Mouse (Mus musculus): ENCODE measurements around the gene Prdx2.

Prdx2 gene

DNA sequence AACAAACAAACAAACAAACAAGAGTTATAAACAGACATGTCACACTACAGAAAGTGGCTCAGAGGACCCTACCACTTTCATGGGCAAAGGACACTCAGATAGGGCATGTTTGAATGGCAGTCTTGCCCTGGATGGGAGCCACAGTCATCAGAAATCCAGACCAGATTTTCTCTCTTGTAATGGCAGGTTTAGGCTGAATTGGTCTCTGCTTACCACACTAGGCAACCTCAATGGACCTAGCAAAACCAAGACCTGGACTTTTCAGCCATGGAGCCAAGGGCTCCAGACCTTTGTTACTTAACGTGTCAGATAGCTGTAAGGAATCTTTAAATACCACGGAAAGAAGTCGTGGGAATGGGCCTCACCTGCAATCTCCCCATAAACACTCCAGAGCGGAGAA lies 25.7 kb upstream of the Prdx2 start:
- DNase-seq (ENCODE audit: low read depth, low spot score), result no peak
- H3K27me3 ChIP-seq (ENCODE audit: control insufficient read depth, insufficient read depth, low read length, poor library complexity, severe bottlenecking), result no peaks in the 10 kb centered on the region
- H3K36me3 ChIP-seq (ENCODE audit: control insufficient read depth, insufficient read depth, low read length, poor library complexity, severe bottlenecking), result no peaks in the 10 kb centered on the region

GRCm38 (mm10) chr8:84944478-84945160 lies 24.8 kb upstream of the Prdx2 start:
- H3K27me3 ChIP-seq (ENCODE audit: control insufficient read depth, insufficient read depth, low read length, poor library complexity, severe bottlenecking), result no peaks in the 10 kb centered on the region
- DNase-seq (ENCODE audit: low read depth, low spot score), result peak; percentile 50
- H3K36me3 ChIP-seq (ENCODE audit: control insufficient read depth, insufficient read depth, low read length, poor library complexity, severe bottlenecking), result no peaks in the 10 kb centered on the region

DNA sequence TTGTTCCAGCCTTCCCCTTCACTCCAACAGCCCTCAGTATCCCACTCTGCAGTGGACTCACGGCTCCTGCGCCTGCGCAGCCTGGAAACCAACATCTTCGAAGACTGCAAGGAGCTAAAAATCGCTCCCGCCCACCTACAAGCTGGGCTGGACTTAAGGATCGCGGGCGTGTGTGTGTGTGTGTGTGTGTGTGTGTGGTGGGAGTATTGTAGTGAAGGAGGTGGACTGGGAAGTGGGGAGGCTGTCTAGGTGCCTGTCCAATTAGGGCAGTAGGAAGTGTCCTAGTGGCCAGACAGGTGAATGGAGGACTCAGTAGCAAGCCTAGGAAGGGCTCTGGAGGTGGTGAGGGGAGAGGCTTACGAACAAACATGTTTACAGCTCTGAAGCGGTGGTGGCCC lies 24.2 kb upstream of the Prdx2 start:
- DNase-seq (ENCODE audit: low read depth, low spot score), result no peak
- Histone ChIP-seq H3K36me3 (ENCODE audit: control insufficient read depth, insufficient read depth, low read length, poor library complexity, severe bottlenecking) (no peaks in the 10 kb centered on the region), H3K27me3 (ENCODE audit: control insufficient read depth, insufficient read depth, low read length, poor library complexity, severe bottlenecking) (no peaks in the 10 kb centered on the region)

DNA sequence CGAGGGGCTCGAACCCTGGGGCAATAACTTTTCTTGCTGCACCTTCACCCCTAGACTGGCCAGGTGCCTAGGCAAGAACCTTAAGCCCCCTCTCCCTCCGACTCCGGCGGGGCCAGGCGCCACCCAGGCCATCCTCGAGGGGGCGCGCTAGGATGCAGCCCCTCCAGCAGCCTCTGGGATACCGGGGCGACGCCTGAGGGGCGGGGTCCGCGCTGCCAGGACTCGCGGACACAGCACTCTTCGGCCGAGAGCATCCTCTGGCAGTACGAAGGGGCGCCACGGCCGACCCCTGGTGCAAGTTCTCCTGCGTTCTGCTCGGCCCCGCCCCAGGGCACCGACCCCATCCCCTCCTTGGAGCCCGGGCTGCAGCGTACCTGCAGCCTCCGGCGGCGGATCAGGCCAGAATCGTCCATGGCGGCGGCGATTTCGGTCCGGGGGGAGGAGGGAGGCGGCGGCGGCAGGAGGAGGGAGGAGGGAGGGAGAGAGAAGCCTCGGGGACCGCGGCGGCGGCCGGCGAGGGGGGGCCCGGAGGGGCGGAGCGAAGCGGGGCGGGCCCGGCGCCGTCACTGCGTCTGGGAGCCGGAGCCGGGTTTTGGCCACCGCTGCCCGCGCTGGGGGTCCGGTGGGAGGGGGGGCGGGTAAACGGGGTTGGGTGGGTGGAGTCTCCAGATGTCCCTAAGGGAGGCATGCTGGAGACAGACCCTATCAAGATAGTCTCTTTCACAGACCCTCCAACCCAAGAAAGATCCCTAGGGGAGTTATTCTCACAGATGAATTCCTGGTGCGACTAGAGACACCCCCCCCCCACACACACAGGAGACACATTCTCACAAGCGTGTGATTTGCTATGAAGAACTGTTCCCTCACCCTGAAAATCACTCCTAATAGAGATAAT lies 23.5 kb upstream of the Prdx2 start:
- H3K27me3 ChIP-seq (ENCODE audit: control insufficient read depth, insufficient read depth, low read length, poor library complexity, severe bottlenecking), result no peaks in the 10 kb centered on the region
- no peaks in the 10 kb centered on the region for H3K36me3 ChIP-seq (ENCODE audit: control insufficient read depth, insufficient read depth, low read length, poor library complexity, severe bottlenecking)
- no peak for DNase-seq (ENCODE audit: low read depth, low spot score)

DNA sequence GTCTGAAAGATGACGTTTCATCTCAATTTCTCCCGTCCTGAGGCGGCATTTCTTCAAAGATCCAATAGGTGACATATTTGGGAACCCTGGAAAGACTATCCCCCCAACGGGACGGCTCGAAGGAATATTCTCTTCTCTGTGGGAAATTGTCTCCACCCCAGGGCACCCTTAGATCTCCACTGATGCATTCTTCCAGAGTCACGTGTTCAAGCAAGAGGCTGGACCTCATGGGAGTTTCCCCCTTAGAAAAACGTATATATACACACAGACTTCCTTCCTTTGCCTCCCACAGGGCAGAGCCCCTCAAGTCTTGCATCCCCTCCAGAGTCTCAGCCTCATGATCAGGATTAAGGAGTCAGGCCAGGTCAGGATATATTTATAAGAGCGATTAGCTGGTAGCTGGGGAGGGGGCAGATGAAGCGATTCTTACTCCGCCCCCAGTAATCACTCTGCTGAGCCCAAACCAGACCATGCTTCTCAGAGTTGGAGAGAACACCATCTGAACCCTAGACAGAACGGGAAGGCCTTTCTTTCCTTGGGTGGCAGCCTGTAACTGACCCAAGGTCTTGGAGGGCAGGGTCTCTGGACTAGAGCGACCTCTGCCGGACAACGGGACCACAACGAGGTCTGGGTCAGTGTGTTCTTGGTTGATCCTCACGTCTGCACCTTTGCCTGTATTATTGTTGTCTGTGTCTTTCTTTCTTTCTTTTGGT lies 22.7 kb upstream of the Prdx2 start, which contains the start of gene Rtbdn:
Rtbdn (plus strand) TSS at position 464 of the 713 bp plus-strand sequence.
- DNase-seq (ENCODE audit: low read depth, low spot score), result no peak
- Histone ChIP-seq H3K36me3 (ENCODE audit: control insufficient read depth, insufficient read depth, low read length, poor library complexity, severe bottlenecking) (no peaks in the 10 kb centered on the region), H3K27me3 (ENCODE audit: control insufficient read depth, insufficient read depth, low read length, poor library complexity, severe bottlenecking) (no peaks in the 10 kb centered on the region)

DNA sequence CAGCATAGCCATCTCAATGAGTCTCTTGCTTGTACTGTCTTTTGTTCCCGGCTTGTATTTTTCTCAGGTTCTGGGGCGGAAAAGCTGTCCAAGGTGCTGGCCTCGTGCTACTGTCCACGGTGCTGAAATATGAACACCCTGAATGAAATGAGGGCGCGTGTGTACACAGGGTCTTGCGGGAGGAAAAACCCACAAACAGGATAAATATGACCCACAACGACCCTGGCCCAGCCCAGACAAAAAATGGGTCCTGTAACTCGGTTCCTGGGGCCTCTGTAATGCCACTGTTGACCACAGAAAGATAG lies 22.2 kb upstream of the Prdx2 start:
- H3K36me3 ChIP-seq (ENCODE audit: control insufficient read depth, insufficient read depth, low read length, poor library complexity, severe bottlenecking), result no peaks in the 10 kb centered on the region
- no peaks in the 10 kb centered on the region for H3K27me3 ChIP-seq (ENCODE audit: control insufficient read depth, insufficient read depth, low read length, poor library complexity, severe bottlenecking)
- DNase-seq (ENCODE audit: low read depth, low spot score), result peak; percentile 65

DNA sequence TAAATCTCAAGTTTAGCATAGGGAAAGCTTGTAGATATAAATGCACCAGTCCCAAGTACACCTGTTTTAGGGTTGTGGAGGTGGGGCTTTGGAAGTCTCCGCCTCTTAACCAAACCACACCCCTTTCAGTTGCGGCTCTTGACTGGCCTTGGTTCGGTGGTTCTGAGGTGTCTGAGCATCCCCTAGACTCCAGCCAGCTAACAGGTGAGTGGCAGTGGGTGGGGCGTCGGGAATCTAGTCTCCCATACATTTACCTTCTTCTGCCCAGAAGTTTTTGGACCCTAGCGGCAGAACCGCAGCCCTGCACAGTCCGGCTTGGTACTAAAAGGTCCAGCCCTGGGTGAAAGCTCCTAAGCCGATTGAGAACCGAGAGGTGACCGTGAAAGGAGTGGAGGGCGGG lies 19.6 kb upstream of the Prdx2 start:
- no peaks in the 10 kb centered on the region for H3K36me3 ChIP-seq (ENCODE audit: control insufficient read depth, insufficient read depth, low read length, poor library complexity, severe bottlenecking)
- no peaks in the 10 kb centered on the region for H3K27me3 ChIP-seq (ENCODE audit: control insufficient read depth, insufficient read depth, low read length, poor library complexity, severe bottlenecking)
- no peak for DNase-seq (ENCODE audit: low read depth, low spot score)

DNA sequence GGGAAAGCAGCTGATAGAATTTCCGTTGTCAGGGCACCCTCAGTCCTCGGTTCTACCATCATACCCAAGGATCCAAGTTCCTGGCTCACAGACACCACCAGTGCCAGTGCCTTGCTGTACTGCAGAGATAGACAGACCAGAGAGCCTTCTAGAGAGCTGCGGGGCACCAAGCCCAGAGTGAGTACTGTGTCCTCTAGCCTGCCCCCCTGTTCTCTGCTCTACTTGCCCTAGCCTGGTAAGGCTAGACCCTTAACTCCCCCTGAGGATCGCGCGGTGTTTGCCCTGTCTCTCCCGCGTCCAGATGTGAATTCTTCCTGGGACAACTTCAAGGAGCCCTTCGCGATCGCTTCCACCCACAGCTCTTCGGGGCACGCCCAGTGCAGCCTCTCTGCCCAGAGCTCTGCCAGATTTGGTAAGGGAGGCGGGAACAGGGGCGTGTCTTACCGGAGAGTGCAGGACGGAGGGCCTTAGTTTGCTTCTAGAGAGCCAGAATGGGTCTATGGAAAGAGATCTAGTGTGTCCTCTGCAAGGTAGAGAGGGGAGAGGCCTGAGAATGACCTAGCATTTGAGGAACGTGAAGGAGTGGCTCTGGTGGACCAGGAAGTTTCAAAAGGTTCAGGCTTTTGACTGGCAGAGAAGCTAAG lies 16.7 kb upstream of the Prdx2 start:
- Histone ChIP-seq H3K27me3 (ENCODE audit: control insufficient read depth, insufficient read depth, low read length, poor library complexity, severe bottlenecking) (no peaks in the 10 kb centered on the region), H3K36me3 (ENCODE audit: control insufficient read depth, insufficient read depth, low read length, poor library complexity, severe bottlenecking) (no peaks in the 10 kb centered on the region)
- DNase-seq (ENCODE audit: low read depth, low spot score), result no peak

GRCm38 (mm10) chr8:84956768-84957167 lies 12.6 kb upstream of the Prdx2 start:
- H3K36me3 ChIP-seq (ENCODE audit: control insufficient read depth, insufficient read depth, low read length, poor library complexity, severe bottlenecking), result no peaks in the 10 kb centered on the region
- no peaks in the 10 kb centered on the region for H3K27me3 ChIP-seq (ENCODE audit: control insufficient read depth, insufficient read depth, low read length, poor library complexity, severe bottlenecking)
- DNase-seq (ENCODE audit: low read depth, low spot score), result peak; percentile 88

DNA sequence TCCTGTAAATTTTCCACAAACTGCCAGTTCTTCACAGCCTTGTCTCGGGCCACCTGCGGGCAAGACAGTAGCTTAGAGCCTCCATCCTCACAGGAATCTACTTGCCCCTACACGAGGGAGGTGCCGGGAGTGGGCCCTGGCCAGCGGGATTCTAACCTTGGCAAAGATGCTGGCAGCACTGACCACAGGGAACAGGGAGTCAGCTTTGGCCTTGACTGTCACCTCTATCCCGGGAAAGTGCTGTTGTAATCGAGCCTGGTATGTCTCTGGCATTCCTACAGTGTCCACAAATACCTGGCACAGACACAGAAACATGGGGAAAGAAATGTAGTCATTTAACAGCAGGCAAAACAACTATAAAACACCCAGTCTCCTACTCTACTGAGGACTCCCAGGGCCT lies 9.6 kb upstream of the Prdx2 start:
- H3K36me3 ChIP-seq (ENCODE audit: control insufficient read depth, insufficient read depth, low read length, poor library complexity, severe bottlenecking), result no peaks in the 10 kb centered on the region; the same call in 1 of the 2 replicates
- H3K27me3 ChIP-seq (ENCODE audit: control insufficient read depth, insufficient read depth, low read length, poor library complexity, severe bottlenecking), result no peaks in the 10 kb centered on the region
- DNase-seq (ENCODE audit: low read depth, low spot score), result no peak

DNA sequence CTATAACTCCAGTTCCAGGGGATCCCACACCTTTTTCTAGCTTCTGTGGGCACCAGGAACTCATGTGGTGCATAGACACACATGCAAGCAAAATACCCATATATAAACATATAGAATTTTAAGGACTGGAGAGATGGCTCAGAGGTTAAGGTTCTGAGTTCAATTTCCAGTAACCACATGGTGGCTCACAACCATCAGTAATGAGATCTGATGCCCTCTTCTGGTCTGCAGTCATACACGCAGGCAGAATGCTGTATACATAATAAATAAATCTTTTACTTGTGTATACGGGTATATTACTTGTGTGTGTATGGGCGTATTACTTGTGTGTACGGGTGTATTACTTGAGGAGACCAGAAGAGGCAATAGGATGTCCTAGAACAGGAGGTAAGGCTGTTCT lies 5.4 kb upstream of the Prdx2 start:
- Histone ChIP-seq H3K36me3 (ENCODE audit: control insufficient read depth, insufficient read depth, low read length, poor library complexity, severe bottlenecking) (no peaks in the 10 kb centered on the region; the same call in 1 of the 2 replicates), H3K27me3 (ENCODE audit: control insufficient read depth, insufficient read depth, low read length, poor library complexity, severe bottlenecking) (no peaks in the 10 kb centered on the region)
- DNase-seq (ENCODE audit: low read depth, low spot score), result no peak

DNA sequence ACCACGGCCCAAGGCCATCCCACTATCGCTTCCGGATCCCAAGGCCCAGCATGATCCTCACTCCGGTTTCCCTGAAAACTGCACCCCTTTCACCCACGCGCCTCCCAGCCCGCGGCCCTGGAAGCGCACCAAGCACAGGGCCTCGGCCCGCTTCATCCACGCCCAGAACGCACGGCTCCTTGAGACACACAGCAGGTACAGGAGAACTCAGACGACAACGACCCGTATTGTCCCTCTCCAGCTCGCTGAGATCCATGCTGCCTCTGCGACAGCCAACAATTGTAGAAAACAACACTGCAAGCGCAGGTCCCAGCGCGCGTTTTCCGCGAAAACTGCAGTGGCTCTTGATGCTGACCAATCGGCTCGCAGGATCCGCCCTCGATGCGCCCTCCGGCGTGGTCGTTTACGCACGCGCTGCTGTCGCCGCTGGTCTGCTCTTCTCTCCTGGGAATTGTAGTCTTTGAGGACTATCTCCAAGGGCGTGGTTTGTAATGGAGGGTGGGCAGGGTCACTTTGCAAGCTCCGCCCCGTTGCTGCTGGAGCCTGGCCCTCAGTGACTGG lies 3.6 kb upstream of the Prdx2 start:
- Histone ChIP-seq H3K27me3 (ENCODE audit: control insufficient read depth, insufficient read depth, low read length, poor library complexity, severe bottlenecking) (no peaks in the 10 kb centered on the region), H3K36me3 (ENCODE audit: control insufficient read depth, insufficient read depth, low read length, poor library complexity, severe bottlenecking) (no peaks in the 10 kb centered on the region; the same call in 1 of the 2 replicates)
- DNase-seq (ENCODE audit: low read depth, low spot score), result peak; percentile 97

- no peaks in the 10 kb centered on the region for H3K27me3 ChIP-seq (ENCODE audit: control insufficient read depth, insufficient read depth, low read length, poor library complexity, severe bottlenecking)
- H3K36me3 ChIP-seq (ENCODE audit: control insufficient read depth, insufficient read depth, low read length, poor library complexity, severe bottlenecking), result no peaks in the 10 kb centered on the region; the same call in none of the 2 replicates
- no peak for DNase-seq (ENCODE audit: low read depth, low spot score)
Observed at GRCm38 (mm10) chr8:84966603-84967002, 2.8 kb upstream of the Prdx2 start.

GRCm38 (mm10) chr8:84967532-84968304 lies 1.7 kb upstream of the Prdx2 start:
- no peak for DNase-seq (ENCODE audit: low read depth, low spot score)
- no peaks in the 10 kb centered on the region; the same call in none of the 2 replicates for H3K36me3 ChIP-seq (ENCODE audit: control insufficient read depth, insufficient read depth, low read length, poor library complexity, severe bottlenecking)
- H3K27me3 ChIP-seq (ENCODE audit: control insufficient read depth, insufficient read depth, low read length, poor library complexity, severe bottlenecking), result no peaks in the 10 kb centered on the region
